Mouse (Mus musculus) adrenal gland, adult 8-10 months (tissue): Measurements from ENCODE around the gene Tbc1d15. TPM values are rescaled to one million over a fixed set of nuclear protein-coding genes. Genes with fewer than 3 reads are reported as not detected.
"Not testable (repeated sequence)": the region's sequence is repeated elsewhere in the genome, so short reads cannot be mapped to it uniquely, and the experiment has no call there.

ENCODE experiments used
- DNase-seq: peaks from one replicate; pipeline ENCODE4 v3.0.0; 2022
- total RNA-seq, 4 experiments: library from RNA; stranded (reverse); gene quantifications; 2 replicates each; pipeline ENCODE4 v1.2.4; 2022

Gene Tbc1d15
- total RNA-seq, 4 experiments from 2014 or later: 85.9 to 102 (median 92.8) TPM

- no peak for DNase-seq
Measured at GRCm38 (mm10) chr10:115241082-115241595, 10.1 kb downstream of the Tbc1d15 start.

GRCm38 (mm10) chr10:115237931-115238330 lies 13.3 kb downstream of the Tbc1d15 start:
- DNase-seq: no peak

DNA sequence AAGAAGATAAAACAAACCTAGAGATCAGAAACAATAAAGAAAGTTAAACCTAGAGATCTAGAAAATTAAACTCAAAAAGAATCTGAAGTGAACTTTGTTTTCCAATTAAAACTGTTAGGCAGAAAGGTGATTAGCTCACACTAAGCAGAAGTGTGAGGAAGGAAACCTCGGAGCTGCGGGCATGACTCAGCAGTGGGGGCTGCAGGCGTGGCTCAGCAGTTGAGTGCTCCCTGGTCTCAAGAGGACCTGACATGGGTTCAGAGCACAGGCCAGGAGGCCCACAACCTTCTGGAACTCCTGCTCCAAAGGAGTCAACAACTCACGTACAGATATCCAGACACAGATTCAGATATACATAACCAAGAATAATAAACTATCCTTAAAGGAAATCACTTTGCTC lies 14.5 kb downstream of the Tbc1d15 start:
- DNase-seq: no peak

GRCm38 (mm10) chr10:115235501-115235900 lies 15.8 kb downstream of the Tbc1d15 start:
- no peak for DNase-seq

GRCm38 (mm10) chr10:115233798-115234197 lies 17.5 kb downstream of the Tbc1d15 start:
- no peak for DNase-seq

DNA sequence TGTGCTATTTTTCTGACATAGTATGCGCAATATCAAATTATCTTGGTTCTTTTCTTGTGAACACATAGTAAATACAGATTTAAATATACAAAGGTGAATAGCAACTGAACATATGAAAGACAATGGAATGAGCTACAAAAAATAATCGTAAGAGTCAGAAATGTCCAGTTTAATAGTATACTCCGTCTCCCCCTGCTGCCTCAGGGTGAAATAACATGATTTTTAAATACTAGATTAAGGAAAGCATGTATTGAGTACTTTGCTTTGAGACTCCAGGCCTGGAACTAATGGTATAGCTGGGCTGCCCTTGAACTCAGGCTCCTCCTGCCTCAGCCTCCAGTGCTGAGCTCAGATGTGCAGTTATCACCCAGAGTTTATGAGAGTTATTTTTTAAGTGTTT lies 18.8 kb downstream of the Tbc1d15 start:
- no peak for DNase-seq

DNA sequence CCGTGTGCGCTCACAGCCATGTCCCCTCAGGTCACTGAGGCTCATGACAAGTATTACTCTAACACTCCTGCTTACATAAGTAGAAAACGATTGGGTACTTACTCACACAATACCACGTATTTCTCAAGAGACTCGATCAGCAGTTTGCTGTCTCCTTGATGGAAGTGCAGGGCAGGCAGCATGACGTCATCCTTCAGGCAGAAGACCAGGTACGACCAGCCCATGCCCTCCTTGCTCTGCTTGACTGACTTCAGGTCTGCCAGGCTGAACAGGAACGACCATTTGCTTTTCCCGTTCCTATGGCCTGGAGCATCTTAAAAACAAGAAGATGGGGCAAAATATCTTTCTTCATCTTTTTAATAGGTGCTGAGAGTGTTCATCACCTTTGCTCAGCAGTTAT lies 22.2 kb downstream of the Tbc1d15 start:
- DNase-seq: no peak

DNA sequence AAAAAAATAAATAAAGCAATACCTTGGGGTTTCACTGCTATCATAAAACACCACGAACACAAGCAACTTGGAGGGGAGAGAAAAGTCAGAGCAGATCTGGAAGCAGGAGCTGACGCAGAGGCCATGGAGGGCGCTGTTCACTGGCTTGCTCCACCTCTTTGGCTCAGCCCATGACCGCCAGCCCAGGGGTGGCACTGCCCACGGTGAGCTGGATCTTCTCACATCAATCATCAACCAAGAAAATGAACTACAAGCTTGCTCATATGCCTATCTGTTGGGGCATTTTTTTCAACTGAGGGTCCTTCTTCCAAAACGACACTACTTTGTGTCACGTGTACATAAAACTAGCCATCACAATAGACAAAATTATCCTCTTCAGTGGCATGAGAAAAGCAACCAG lies 24.7 kb downstream of the Tbc1d15 start:
- no peak for DNase-seq

GRCm38 (mm10) chr10:115223845-115224244 lies 27.4 kb downstream of the Tbc1d15 start:
- DNase-seq: no peak

DNA sequence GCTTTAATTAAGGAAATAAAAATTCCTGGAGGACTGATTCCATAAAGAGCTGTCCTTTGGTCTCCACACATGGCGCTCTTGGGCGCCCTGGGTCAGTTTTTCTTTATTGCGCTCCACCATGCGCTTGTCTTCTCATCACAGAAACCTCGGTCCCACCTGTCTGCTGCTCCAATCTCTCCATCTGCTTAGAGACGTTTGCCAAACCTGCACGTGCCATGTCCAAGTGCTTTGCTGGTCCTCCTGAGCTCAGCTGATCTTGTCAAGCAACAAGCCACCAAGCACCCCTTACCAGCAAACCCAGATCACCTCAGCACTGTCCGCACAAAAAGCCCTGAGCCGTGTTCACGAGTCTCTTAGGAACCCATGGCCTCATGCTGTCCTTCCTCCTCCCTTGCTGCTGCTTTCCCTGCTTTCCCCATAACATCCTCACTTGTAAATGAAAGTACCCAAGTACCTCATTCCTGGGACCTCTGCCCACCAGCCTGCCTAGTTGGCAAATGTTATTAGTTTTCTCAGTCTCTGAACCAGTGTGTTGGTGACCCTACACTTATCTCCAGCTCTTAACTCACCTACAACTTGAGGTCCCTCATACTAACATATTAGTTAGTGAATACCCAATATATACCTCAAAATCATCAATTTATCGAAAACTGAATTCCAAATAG lies 38.2 kb downstream of the Tbc1d15 start:
- no peak for DNase-seq

DNA sequence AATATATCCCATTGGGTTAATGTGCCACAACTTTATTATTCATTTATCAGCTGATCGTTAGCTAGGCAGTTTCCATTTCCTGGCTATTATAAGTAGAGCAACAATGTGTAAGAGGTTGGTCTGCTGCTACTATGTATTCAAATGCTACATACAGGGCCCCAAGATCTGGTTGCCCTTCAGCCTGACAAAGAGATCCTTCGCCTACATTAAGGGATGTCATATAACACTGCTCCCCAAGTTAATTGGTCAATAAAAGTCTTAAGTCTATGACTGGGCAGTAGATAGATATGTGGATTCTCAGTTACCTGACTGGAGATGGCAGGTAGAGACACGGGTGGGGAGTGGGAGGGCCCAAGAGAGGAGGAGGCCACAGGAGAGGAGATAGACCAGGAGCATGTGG lies 45.4 kb downstream of the Tbc1d15 start:
- DNase-seq: no peak

DNA sequence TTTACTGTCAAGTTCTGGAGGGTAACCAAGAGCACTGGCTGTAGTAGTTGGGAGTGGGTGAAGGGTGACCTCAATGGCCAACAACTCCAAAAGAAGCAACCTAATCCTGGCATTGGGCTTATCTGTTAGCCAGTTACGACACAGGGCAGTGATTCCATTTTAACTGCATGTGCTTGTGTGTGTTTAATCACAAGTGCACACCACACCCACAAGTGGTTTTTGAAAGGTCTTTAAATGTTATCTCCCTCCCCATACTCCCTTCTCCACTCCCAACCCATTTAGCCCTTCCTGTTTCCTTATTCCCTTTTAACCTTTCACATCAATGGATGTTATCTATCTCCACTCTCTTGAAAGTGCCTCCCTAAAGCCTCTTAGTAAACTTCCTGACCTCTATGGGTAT lies 46.0 kb downstream of the Tbc1d15 start:
- no peak for DNase-seq

DNA sequence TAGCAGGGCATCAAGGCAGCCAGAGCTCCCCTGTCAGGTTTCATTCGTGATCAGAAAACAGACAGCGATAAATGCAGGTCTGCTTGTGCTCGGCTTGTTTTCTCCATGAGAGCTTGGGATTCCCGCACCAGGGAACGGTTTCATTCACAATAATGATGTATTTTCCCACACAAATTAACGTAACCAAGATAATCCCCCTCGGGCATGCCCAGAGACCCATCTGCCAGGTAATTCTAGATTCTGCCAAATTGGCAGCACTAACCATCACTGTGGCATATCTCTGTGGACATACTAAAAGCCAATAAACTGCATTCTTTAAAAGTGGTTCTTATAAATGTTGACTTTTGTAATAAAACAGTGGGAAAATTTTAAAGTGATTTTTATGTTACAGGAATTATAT lies 60.1 kb downstream of the Tbc1d15 start:
- DNase-seq: no peak

- no peak for DNase-seq
Measured at GRCm38 (mm10) chr10:115187390-115187789, 63.9 kb downstream of the Tbc1d15 start.

DNA sequence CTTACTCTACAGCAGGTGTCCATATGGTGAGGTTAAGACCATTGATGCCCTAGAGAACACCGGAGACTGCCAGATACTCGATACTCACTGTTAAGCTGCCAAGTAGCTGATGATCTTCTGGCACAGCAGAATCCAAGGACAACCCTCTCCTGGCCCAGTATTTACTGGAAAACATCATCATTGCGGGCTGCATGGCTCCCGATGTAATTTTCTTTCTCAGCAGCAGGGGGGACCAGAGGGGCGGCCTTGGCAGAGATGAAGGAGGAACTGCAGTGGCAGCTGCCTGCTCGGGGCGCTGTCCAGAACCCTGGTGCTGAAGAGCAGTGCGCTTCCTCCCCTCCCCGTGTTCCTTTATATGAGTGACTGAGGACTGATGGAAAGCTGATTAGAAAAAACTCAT lies 66.6 kb downstream of the Tbc1d15 start, which contains the start of gene Tph2:
Gene Tph2, minus strand, starts transcription at position 326 of the 400 bp plus-strand sequence.
- DNase-seq: peak; percentile 44

- DNase-seq: no peak
Measured at GRCm38 (mm10) chr10:115181034-115181433, 70.2 kb downstream of the Tbc1d15 start.

- not testable (repeated sequence) for DNase-seq
Measured at GRCm38 (mm10) chr10:115178019-115178418, 73.2 kb downstream of the Tbc1d15 start.

- DNase-seq: no peak
Measured at GRCm38 (mm10) chr10:115175591-115175991, 75.7 kb downstream of the Tbc1d15 start.

DNA sequence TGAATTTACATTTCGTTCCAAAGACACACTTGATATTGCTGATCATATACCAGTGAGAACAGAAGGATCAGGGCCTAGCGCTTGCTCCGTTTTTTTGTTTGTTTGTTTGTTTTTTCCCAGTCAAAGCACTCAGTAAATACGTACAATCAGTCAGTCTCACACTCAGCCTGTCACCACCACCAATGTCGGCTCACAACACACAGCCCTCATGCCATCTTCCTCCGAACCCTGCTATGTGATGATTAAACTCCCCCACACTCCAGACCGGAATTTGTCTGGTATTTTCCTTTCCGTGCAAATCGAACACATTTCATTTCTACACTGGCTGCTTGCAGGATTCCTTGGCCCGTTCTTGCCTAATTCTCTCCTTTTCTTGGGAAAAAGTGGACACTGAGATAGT lies 77.9 kb downstream of the Tbc1d15 start:
- no peak for DNase-seq

DNA sequence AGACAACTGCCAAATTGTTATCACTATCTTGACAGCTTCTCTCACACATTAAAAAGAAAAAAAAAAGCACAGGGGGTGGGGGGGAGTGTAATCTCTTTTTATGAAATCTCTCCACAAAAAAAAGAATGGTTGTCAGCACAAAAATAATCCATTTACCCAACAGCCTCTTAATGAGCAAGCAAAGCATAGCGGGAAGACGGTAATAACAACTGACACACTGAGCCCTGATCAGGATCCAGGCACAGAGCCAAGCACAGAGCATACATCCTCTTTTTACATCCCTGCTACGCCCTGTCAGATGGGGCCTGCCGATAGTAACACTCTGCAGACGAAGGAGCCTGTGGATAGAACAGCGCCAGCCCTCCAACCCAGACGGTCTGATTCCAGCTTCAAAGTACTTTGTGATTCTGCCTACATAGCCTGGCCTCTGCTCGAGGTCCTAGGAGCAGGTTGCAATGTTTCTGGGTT lies 79.9 kb downstream of the Tbc1d15 start:
- no peak for DNase-seq

- DNase-seq: no peak
Measured at GRCm38 (mm10) chr10:115170496-115171350, 80.5 kb downstream of the Tbc1d15 start.

DNA sequence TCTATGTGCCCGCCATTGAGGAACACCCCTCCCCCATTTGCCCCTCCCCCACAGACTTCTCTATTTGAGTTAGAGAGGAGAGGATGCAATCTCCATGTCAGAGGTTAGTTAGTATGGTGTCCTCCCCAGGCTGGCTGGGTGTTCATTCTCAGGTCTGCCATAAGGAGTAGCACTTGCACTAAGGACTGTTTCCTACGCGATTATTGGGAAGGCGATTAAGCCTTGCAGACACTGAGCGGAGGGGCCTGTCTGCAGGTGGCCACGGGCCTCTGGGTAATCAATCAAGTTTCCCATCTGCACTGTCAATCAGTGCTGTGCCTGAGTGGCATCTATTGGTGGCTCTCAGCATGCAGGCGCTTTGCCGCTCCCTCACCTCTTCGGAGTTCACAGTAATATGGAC lies 81.9 kb downstream of the Tbc1d15 start:
- DNase-seq: no peak

DNA sequence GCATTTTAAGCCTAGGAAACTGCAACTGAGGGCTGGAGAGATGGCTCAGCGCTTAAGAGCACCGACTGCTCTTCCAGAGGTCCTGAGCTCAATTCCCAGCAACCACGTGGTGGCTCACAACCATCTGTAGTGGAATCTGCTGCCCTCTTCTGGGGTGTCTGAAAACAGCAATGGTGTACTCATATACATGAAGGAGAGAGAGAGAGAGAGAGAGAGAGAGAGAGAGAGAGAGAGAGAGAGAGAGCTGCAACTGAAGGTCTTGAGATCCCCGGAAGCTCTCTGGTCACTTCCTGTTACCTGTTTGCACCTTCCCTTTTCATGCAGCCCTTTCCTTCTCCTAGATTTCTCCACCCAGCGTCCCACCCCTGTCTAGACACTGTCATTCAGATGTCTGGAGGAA lies 91.0 kb downstream of the Tbc1d15 start:
- DNase-seq: no peak
